Mouse (Mus musculus): ENCODE data around the gene Gm10837.

The Gm10837 gene

GRCm38 (mm10) chr14:122535986-122536385, 45.6 kb downstream of the Gm10837 start:
- no peak for DNase-seq
